Mouse (Mus musculus): ENCODE data around the gene Ccdc28b.

DNA sequence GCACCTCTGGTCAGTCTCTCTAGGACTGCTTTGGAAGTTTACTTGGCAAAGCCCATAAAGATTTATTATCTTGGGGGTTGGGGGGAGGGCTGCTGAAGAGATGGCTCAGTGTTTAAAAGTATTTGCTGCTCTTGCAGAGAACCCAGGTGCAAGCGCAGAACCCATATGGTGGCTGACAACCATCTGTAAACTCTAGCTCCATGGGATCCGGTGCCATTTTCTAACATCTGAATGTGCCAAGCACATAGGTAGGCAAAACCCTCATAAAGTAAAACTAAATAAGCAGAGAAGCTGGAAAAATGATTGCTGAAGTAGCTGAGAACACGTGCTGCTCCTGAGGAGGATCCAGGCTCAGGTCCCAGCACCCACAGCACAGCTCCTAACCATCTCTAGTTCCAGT lies 37.8 kb upstream of the Ccdc28b start:
- no peak for TF ChIP-seq CTCF (IDR thresholded peaks at IDR 0.05; ENCODE audit: control insufficient read depth, insufficient read depth, low read length)
- no peak for TF ChIP-seq POLR2A (IDR thresholded peaks at IDR 0.05; ENCODE audit: borderline replicate concordance, control insufficient read depth, low read depth, low read length)
